Mouse (Mus musculus): ENCODE measurements around the gene Mon2.

The Mon2 gene

DNA sequence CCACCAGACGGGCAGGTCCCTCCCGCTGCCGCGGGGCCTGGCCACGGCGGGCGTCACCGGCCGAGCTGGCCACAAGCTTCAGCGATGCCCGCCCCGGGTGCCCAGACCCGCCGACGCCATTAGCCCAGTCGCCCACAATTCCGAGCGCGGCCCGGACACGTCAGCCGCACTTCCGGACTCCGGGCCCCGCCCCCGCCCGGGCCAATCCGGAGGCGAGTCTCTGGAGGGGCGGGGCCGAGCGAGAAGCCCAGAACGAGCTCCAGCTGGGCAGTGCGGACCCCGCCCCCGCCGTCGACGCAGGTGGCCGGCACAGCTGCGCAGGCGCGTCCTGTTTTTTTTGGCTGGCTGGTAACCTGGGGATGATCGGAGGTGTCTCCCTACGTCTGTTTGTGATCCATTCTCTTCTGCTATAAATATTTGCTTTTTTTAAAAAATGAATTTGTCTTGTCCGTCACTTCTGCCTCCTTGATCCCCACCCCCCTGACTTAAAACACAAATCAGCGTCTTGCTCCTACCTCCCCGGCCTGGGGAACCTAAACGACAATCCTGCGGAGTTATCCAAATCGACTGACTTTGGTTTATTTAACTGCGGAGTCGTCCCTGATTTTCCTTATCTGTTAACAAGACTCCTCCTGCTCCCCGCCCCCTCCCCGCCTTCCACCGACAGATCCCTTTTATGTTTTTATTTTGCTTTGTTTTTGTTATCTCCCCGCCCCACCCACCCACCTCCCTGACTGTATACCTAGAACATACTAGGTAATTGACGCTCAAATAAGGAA is at the start of gene Mon2:
TSS of gene Mon2 (minus strand) at position 261 of the 779 bp plus-strand sequence.
- in situ Hi-C loops (cut with MboI; ENCODE audit: unreplicated experiment in 2 of 2), result loop anchor here in 1 of 2 experiments (25.0 kb wide), 1 partner anchor 989 kb away; the partner anchor contains the start of gene Rxylt1

DNA sequence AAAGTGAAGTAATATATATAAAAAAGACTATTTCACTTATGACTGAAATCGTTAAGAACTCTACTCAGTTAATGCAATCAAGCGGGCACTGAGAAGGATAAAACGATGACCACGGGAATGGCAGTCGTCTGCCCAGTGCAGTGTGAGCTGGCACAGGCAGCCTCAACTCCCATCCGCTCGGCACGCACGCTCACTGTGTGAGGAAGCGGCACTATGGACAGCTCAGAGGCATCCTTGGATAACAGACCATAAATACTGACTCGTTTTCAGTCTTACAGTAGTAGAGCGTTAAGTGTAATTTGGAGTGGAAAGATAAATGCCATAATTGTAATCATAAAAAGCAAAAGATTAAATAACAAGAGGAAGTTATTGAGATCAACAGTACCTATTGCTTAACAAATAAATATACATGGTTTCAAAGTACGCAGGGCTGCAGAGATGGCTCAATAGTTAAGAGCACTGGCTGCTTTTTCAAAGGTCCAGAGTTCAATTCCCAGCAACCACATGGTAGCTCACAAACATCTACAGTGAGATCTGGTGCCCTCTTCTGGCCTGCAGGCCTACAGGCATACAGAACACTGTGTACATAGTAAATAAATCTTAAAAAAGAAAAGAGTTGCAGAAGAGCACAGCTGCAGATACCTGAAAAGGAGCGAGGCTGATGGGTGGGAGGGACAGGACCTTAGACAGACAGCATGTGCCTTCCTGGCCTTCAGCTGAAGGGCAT is 44.5 kb upstream of the Mon2 start:
- in situ Hi-C loops (cut with MboI; ENCODE audit: unreplicated experiment in 2 of 2), result loop anchor here in 1 of 2 experiments (5.0 to 25.0 kb wide), 2 partner anchors 46 to 109 kb away; no protein-coding TSS in a partner anchor

DNA sequence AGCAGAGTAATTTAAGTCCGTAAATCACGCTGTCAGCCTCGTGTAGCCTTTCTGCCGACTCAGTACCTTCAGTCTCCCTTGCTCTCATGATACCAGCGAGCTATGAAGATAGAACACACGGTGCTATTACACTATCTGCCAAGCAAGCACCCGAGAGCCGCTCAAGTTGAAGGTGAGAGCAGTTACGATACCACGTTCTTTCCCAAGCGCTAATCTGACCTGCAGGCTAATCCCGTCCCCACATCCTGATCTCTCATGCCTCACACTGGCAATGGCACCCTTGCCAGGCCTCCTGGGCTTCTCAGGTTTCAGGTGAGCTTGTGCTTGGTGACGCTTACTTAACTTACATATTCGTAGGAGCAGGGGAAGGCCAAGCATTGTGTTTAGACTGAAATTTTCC is 40.6 kb upstream of the Mon2 start:
- in situ Hi-C loops (cut with MboI; ENCODE audit: unreplicated experiment in 2 of 2), result loop anchor here in 1 of 2 experiments (25.0 kb wide), 1 partner anchor 105 kb away; no protein-coding TSS in a partner anchor

DNA sequence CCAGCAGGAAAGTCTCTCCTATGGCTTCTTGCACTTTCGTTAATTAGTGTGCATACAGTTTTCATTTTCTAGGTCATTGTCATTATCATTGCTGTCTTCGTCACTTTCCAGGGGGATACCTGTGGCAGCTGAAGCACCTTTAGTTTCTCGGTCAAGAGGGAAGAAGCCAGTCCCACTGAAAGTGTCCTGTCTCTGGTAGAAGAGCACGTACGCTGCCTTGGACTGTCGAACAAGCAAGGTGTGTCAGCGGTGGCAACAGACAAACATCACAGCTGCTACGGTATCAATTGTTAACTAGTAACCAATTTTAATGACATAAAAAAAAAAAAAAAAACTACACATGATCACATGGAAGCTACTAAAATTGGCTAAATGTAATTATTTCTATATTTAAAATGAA is 37.2 kb upstream of the Mon2 start:
- in situ Hi-C loops (cut with MboI; ENCODE audit: unreplicated experiment in 2 of 2), result loop anchor here in 1 of 2 experiments (25.0 kb wide), 1 partner anchor 101 kb away; no protein-coding TSS in a partner anchor

DNA sequence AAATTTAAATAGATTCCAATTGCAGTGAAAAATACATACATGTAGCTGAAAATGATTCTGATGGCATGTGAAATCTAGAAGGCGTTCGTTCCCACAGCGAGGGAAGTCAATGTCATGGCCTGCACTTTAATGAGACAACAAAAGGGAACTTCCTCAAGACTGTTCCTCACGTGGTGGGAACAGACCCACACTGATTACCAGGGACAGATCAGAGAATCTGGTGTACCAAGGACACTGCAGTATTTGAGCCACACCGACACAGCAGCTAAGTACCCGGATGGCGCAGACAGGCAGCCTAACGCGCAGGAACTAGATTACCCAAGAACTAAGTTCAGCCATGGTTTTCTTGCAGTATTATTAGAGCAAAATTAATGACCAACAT is 36.5 kb upstream of the Mon2 start:
- in situ Hi-C loops (cut with MboI; ENCODE audit: unreplicated experiment in 2 of 2), result loop anchor here in 1 of 2 experiments (25.0 kb wide), 1 partner anchor 100 kb away; no protein-coding TSS in a partner anchor

DNA sequence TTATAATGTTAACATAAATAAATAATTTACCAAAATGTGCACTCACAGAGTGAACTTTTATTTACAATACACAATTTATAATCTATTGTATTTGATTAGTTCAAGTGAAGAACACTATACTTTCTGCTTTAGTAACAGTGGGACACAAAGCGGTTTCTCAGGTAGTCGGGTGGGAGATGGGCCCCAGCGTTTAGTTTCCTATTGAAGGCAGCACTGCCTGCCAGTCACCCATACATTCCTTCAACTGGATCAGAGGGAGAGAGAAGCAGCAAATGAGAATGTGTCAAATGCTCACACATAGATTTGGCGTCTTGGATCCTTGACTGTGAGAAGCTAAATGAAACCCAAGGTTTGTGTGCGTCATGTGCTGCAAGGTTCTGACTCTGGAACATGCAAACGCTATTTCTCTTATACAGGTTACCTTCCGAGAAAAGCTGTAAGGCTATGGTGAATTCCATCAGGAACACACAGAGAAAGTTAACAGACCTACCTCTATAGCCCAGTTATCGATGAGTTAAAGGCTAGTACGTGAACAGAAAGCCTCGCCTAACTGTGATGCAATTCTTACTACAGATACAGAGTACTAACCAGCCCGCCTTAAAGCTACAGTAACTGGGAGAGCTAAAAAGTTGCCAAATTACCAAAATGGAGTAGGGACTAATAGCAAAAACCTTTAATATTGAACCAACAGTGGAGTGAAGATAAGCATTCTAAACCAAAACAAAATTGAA is 35.9 kb upstream of the Mon2 start:
- in situ Hi-C loops (cut with MboI; ENCODE audit: unreplicated experiment in 2 of 2), result loop anchor here in 1 of 2 experiments (25.0 kb wide), 1 partner anchor 100 kb away; no protein-coding TSS in a partner anchor

DNA sequence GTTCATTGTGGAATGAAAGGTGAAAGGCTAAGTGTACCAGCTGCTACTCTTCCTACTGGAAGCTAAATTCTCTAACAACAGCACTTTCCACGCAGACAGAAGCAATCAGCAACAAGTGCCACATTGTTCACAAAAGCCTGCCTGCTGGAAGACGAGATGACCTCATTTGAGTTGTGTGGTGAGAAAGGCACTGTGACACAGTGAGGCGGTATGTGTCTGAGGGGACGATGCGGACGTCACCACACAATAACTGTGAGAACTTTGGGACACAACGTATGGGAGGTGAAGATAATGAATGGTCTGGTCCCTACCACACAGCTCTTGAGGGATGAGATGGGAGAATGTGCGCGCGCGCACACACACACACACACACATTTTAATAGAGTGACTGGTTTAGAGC is 34.2 kb upstream of the Mon2 start:
- in situ Hi-C loops (cut with MboI; ENCODE audit: unreplicated experiment in 2 of 2), result loop anchor here in 1 of 2 experiments (25.0 kb wide), 1 partner anchor 98 kb away; no protein-coding TSS in a partner anchor

DNA sequence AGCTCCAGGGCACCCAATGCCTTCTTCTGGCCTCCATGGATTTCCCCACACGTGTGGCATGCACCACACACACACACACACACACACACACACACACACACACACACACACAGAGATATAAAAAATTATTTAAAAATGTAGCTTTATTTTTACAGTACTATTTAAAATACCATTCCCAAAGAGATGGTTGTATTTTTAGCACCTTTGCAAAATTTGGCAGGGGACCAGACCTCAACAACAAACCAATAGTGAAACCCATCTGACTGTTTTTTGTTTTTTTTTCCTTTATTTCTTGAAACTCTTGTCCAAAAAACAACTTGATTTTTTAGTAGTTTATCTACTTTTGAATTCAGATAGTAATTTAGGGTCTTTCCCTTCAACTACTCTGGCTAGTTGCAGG is 32.2 kb upstream of the Mon2 start:
- in situ Hi-C loops (cut with MboI; ENCODE audit: unreplicated experiment in 2 of 2), result loop anchor here in 1 of 2 experiments (25.0 kb wide), 1 partner anchor 96 kb away; no protein-coding TSS in a partner anchor

DNA sequence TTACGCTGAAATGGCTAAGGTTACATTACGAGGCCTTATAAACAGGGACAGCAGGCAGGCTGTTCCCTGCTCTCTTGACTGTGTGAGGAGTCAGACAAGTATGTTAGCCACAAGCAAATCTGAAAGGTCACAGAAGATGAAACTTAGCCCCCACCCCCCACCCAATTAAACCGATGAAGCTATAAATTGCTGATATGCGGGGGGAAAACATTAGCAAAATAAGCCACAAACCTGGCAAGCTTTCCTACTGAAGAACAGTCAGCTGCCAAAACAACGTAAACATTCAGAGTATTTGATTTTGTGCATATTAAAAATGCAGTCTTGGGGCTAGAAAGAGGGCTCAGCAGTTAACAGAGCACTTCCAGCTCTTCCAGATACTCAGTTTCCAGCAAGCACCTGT is 31.8 kb upstream of the Mon2 start:
- in situ Hi-C loops (cut with MboI; ENCODE audit: unreplicated experiment in 2 of 2), result loop anchor here in 1 of 2 experiments (25.0 kb wide), 1 partner anchor 96 kb away; no protein-coding TSS in a partner anchor

DNA sequence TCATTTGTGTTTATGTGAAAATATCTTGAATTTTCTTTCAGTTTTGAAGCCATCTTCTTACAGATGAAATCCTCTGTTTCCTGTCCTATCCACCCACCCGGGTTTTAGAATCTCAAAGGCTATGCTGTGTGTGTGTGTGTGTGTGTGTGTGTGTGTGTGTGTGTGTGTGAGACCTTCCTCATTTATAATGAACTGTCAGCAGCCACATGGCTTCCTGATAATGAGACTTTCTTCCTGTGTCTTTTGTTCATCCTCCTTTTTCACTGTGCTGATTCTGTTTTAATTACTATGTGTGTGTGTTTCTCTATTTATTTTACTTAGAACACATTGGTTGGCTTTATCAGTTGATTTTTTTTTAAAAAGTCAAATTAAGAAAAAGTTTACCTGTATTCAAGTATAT is 25.0 kb upstream of the Mon2 start:
- in situ Hi-C loops (cut with MboI; ENCODE audit: unreplicated experiment in 2 of 2), result loop anchor here in 1 of 2 experiments (25.0 kb wide), 1 partner anchor 89 kb away; no protein-coding TSS in a partner anchor

DNA sequence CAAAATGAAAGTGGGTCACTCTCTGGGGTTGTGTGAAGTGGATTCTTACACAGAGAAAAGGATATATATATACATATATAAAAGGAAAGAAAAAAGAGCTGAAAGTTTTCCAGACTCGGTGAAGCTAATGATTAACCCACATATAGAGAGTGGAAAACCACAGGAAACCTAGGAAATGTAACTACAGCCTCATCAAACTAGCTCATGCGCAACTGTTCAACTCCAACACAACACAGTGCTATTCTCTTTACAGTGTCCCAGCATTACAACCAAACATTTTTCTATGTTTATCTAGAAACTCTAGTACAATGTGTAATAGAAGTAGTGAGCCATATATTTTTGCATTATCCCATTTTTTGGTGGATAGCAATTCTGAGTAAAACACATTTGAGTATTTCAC is 24.3 kb upstream of the Mon2 start:
- in situ Hi-C loops (cut with MboI; ENCODE audit: unreplicated experiment in 2 of 2), result loop anchor here in 1 of 2 experiments (25.0 kb wide), 1 partner anchor 88 kb away; no protein-coding TSS in a partner anchor

DNA sequence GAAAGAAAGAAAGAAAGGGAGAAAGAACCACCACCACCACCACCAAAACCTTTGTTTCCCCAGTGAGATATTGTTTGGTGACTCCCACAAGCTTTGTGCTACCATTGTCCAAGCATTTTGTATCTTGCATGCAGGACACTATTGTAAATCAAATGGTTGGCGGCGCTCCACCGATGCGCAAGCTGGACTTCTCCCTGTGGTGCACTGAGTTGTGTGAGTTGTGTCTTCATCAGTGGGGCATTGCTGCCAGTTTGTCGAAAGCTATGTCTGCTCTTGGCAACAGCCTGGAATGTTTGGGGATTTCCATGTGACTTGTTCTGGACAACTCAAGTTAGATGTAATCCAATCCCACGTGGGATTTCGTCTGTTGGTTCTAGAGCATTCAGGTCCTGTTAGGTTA is 18.2 kb upstream of the Mon2 start:
- in situ Hi-C loops (cut with MboI; ENCODE audit: unreplicated experiment in 2 of 2), result loop anchor here in 1 of 2 experiments (5.0 to 25.0 kb wide), 2 partner anchors 542 to 1007 kb away; partner anchors contain the start of gene Rxylt1

DNA sequence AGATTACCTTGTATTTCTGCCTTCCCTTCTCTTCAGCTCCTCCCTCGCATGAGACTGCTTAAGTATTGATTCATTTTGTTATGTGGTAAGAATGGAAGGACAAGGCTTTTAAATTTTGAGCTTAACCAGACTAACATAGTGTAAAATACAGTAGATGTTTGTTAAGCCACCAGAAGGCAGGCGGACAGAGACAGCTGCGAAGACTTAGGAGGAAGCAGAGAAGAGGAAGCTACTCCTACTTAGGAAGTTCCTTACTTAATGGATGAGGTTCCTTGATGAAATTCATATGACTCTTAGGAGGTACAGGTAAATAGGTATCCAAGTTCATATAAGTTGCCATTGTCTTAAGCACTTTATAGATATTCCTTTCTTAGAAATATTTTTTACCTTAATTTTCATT is 16.3 kb upstream of the Mon2 start:
- in situ Hi-C loops (cut with MboI; ENCODE audit: unreplicated experiment in 2 of 2), result loop anchor here in 1 of 2 experiments (5.0 to 25.0 kb wide), 2 partner anchors 540 to 1005 kb away; partner anchors contain the start of gene Rxylt1

DNA sequence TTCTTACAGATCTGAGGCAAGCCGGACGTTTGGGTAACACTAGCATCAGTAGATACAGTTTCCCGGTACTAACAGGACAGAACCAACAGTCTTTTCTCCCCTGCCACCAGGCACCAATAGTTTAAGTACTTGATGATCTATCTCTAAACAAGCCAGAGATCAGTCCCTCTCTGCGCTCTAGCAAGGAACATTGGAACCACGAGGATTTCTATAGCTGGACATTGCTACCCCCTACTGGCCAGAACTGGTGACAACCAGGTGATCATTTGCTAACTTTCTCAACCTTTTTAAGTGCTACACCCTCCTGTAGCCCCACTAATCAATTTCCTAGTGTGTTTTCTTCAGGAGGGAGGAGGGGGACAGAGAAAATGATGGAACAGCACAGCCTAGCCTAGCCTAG is 15.4 kb upstream of the Mon2 start:
- in situ Hi-C loops (cut with MboI; ENCODE audit: unreplicated experiment in 2 of 2), result loop anchor here in 1 of 2 experiments (5.0 to 25.0 kb wide), 2 partner anchors 539 to 1004 kb away; partner anchors contain the start of gene Rxylt1

DNA sequence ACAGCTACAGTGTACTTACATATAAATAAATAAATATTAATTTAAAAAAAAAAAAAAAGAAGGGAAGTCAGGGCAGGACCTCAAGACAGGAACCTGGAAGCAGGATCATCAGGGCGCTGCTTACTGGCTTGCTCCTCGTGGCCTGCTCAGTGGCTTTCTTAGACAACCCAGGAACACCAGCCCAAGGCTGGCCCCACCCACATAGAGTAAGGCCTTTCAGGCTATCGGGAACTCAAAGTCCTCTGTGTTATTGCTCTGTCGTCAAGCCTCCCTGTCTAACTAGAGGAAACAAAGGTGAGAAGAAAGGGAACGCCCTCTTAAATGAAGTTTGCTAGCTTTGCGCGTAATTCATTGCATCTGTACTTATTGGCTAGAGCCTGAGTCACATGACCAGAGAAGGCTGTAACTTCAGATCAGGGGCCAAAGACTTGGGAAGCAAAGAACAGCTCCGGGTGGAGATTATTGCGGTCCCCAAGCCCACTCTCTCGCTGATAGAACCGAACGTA is 13.2 kb upstream of the Mon2 start:
- in situ Hi-C loops (cut with MboI; ENCODE audit: unreplicated experiment in 2 of 2), result loop anchor here in 1 of 2 experiments (5.0 to 25.0 kb wide), 2 partner anchors 52 to 1002 kb away; partner anchors contain the start of gene Rxylt1

DNA sequence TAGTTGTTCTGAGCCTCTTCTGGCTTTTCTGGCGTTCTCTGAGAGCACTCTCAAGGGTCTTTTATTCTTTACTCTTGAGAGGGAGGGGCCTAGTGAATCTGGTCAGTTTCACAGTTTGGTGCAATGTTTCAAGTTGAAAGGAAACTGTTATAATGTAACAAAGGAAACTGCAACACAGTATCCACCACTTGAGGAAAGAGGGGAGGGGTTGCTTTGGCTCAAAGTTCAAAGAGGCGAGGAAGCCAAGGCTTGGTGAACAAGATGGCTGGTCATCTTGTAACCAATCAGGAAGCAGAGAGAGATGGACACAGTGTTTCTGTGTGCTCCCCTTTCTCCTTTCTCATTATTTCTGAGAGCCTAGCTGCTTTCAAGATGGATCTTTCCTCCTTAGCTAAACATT is 10.5 kb upstream of the Mon2 start:
- in situ Hi-C loops (cut with MboI; ENCODE audit: unreplicated experiment in 2 of 2), result loop anchor here in 1 of 2 experiments (5.0 to 25.0 kb wide), 2 partner anchors 50 to 1000 kb away; partner anchors contain the start of gene Rxylt1

DNA sequence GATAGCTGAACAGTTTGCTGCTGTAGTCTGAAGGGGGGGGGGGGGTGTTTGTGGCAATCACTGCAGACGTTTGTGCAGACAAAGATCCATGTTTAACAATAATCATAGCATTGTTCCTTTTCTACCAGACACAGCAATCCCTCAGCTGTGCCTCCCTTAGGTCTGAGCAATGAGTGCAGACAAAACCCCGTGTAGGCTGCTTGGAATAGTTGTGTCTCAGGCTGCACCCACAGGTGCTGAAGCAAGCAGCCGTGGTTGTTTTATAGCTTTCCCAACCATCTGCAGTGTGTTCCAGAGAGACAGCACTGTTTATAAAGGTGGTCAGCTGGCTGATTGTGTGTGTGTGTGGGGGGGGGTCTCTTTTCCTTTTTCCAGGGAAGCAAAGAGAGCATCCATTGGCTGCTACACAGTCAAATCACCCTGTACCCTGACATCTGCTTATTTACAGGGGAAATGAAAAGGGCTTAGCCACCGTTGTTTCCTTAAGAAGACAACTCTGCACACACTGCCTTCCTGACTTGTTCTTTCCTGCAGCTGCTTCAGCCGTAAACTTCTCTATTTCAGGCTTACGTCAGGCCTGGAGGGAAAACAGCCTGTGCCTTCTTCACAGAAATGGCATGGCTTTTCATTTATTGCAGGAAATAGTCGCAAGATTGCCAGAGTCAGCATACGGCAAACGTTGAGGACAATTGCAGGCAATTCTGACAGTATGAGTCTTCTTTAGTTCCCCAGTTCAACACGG is 8.8 kb upstream of the Mon2 start:
- in situ Hi-C loops (cut with MboI; ENCODE audit: unreplicated experiment in 2 of 2), result loop anchor here in 1 of 2 experiments (5.0 to 25.0 kb wide), 2 partner anchors 48 to 998 kb away; partner anchors contain the start of gene Rxylt1

DNA sequence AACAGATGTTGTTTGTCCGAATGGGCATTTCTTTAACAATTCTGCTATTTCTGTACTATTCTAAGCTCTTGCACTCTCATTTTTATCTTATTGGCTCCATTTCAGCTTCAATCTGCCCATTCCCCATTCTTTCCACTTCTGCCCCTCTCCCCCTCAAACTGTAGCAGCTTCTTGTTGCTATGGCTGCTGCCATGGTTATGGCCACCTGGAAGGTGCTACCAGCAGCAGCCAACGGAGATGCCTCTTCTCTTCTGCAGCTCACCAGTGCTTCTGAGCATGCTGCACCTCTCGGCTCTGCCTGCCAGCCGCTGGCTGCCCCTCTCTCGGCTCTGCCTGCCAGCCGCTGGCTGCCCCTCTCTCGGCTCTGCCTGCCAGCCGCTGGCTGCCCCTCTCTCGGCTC is 8.0 kb upstream of the Mon2 start:
- in situ Hi-C loops (cut with MboI; ENCODE audit: unreplicated experiment in 2 of 2), result loop anchor here in 1 of 2 experiments (25.0 kb wide), 1 partner anchor 997 kb away; the partner anchor contains the start of gene Rxylt1

Data from v-Abl transformed pro-B cells (cell line).